Mouse (Mus musculus): ENCODE results near the gene Slc7a5. TPM values are rescaled to one million over a fixed set of nuclear protein-coding genes. Genes with fewer than 3 reads are reported as not detected.

Gene Slc7a5
- polyA plus RNA-seq, 1 experiment from 2014 or later = 19.8 TPM

DNA sequence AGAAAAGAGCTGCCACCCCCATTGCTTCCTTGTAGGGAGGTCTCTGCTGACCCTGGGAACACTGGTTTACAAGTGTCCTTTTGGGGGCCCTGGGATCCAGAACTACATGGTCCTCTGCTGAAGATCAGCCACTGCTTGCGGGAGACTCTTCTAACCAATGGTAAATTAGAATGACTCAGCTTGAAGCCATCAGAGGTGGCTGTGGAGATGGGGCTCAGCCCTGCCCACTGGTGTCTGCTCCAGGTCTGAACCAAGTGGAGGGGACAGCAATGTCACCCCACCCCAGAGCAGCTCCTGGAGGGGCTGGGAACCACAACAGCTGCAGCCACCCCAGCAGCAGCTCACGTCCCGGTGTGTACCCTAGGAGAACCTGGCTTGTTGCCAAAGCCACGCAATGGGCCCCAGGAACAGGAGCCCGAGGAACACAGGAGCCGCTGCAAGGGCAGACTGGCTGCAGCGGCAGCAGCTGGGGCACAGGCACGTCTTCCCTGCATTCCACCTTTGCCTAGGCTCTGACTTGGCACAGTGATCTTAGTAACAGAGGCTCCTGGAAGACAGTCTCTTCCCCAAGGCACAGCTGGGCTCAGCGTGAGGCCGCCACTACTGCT lies 35.6 kb downstream of the Slc7a5 start:
- Histone ChIP-seq H3K4me3 (replicated peaks; ENCODE audit: low read length) (no peak overlapping the region), H3K36me3 (ENCODE audit: control insufficient read depth, insufficient read depth, low read length) (no peaks in the 10 kb centered on the region), H3K4me2 (ENCODE audit: low read depth, low read length) (0 out of 2 replicates have a peak overlapping the region, but pooled peaks have one; percentile 10), H3K9ac (ENCODE audit: low read length) (peak overlapping the region; percentile 41; the same call in 1 of the 2 replicates), H3K4me1 (ENCODE audit: control insufficient read depth, insufficient read depth, low read length) (peaks cover 17% of the 10 kb centered on the region), H3K27ac (ENCODE audit: low read length) (peak overlapping the region; percentile 79), H3K9me3 (replicated peaks; ENCODE audit: control insufficient read depth, low read length) (no peaks in the 10 kb centered on the region), H3K27me3 (ENCODE audit: control insufficient read depth, insufficient read depth, low read length) (no peaks in the 10 kb centered on the region)
- WGBS = 16% methylated on average over 10 of the region's 10 CpGs
- ATAC-seq (ENCODE audit: insufficient read depth, low FRiP score) = peak; percentile 61

DNA sequence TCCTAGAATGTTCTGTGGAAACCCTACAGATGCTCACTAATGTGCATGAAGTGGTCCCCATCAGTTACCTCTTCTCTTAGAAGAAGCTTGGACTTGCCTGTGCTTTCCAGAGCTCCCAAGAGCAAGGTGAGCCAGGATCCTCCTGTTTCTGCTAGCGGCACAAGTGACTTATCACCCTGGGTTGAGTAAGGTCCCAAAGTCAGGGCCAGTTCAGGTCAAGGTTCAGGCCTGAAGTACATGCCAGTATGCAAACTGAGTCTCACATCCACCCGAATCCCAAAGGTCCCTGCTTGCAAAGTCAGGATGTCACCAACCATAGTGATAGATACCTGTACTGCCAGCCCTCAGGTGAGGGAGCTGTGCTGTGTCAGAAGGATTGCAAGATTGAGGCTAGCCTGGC lies 37.3 kb downstream of the Slc7a5 start:
- Histone ChIP-seq H3K27ac (ENCODE audit: low read length) (no peak overlapping the region), H3K4me1 (ENCODE audit: control insufficient read depth, insufficient read depth, low read length) (peaks cover 17% of the 10 kb centered on the region), H3K4me3 (replicated peaks; ENCODE audit: low read length) (no peak overlapping the region), H3K9me3 (replicated peaks; ENCODE audit: control insufficient read depth, low read length) (no peaks in the 10 kb centered on the region), H3K27me3 (ENCODE audit: control insufficient read depth, insufficient read depth, low read length) (no peaks in the 10 kb centered on the region), H3K4me2 (ENCODE audit: low read depth, low read length) (no peak overlapping the region), H3K36me3 (ENCODE audit: control insufficient read depth, insufficient read depth, low read length) (no peaks in the 10 kb centered on the region), H3K9ac (ENCODE audit: low read length) (no peak overlapping the region)
- ATAC-seq (ENCODE audit: insufficient read depth, low FRiP score) = no peak
- 87% methylated on average over 2 of the region's 2 CpGs for WGBS

DNA sequence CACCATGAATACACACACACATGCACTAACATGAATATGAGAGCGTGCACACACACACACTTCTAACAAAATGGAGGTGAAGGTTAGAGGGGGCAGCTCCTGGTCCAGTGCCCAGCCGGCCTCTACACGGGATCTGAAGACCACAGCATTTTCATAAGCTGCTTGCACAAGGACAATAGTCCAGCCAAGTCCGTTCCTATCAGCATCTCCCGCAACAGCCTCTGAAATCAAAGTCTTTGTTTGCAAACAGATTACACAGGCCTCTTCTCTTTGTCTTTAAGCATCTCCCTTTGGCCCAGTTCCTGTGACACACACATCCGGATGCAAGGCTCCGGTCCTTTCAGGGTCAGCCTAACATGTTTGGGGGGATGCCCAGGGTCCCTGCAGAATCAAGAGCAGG lies 38.6 kb downstream of the Slc7a5 start:
- Histone ChIP-seq H3K4me1 (ENCODE audit: control insufficient read depth, insufficient read depth, low read length) (peaks cover 9% of the 10 kb centered on the region), H3K4me3 (replicated peaks; ENCODE audit: low read length) (no peak overlapping the region), H3K4me2 (ENCODE audit: low read depth, low read length) (no peak overlapping the region), H3K9ac (ENCODE audit: low read length) (no peak overlapping the region), H3K9me3 (replicated peaks; ENCODE audit: control insufficient read depth, low read length) (no peaks in the 10 kb centered on the region), H3K27me3 (ENCODE audit: control insufficient read depth, insufficient read depth, low read length) (no peaks in the 10 kb centered on the region), H3K36me3 (ENCODE audit: control insufficient read depth, insufficient read depth, low read length) (no peaks in the 10 kb centered on the region), H3K27ac (ENCODE audit: low read length) (no peak overlapping the region)
- ATAC-seq (ENCODE audit: insufficient read depth, low FRiP score) = no peak
- WGBS = 77% methylated on average over 7 of the region's 7 CpGs

DNA sequence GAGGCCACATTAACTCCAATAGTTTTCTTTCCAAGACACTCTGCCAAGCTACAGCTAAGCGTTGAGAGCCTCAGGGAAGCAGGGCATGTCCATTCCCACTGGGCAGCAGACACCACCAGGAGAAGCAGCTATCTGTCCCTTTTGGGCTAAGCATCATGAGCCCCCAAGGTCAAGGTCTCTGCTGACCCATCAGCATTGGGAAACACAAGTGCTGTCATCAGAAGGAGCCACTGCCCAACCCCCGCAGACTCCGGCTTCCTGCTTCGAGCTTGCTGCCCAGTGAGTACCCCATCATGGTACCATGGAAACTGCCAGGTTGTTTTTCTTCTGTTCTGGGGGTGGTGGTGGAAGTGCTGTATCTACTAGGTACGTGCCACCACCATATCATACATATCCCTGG lies 39.3 kb downstream of the Slc7a5 start:
- Histone ChIP-seq H3K27me3 (ENCODE audit: control insufficient read depth, insufficient read depth, low read length) (no peaks in the 10 kb centered on the region), H3K4me3 (replicated peaks; ENCODE audit: low read length) (no peak overlapping the region), H3K4me1 (ENCODE audit: control insufficient read depth, insufficient read depth, low read length) (peaks cover 9% of the 10 kb centered on the region), H3K36me3 (ENCODE audit: control insufficient read depth, insufficient read depth, low read length) (no peaks in the 10 kb centered on the region), H3K9me3 (replicated peaks; ENCODE audit: control insufficient read depth, low read length) (no peaks in the 10 kb centered on the region), H3K9ac (ENCODE audit: low read length) (no peak overlapping the region), H3K4me2 (ENCODE audit: low read depth, low read length) (no peak overlapping the region), H3K27ac (ENCODE audit: low read length) (no peak overlapping the region)
- WGBS = 90% methylated on average over 5 of the region's 5 CpGs
- no peak for ATAC-seq (ENCODE audit: insufficient read depth, low FRiP score)

DNA sequence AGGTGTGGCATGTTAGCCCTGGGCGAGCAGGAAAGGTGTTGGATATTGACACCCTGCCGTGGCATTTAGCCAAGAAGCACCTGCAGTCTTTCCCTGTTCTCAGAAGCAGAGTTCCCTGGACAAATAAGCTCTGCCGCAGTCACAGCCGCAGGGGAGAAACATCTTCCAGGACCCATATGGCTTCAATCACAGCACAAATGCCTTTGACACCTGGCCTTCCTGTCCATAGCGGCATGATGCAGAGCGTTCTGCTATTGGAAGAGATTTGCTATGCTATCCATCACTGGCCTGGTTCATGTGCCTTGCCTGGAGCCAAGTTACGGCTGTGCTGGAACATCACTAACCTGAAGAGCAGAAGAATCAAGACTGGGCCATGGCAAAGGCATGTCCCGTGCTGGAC lies 42.1 kb downstream of the Slc7a5 start:
- Histone ChIP-seq H3K4me1 (ENCODE audit: control insufficient read depth, insufficient read depth, low read length) (no peaks in the 10 kb centered on the region), H3K9me3 (replicated peaks; ENCODE audit: control insufficient read depth, low read length) (no peaks in the 10 kb centered on the region), H3K27ac (ENCODE audit: low read length) (no peak overlapping the region), H3K4me3 (replicated peaks; ENCODE audit: low read length) (no peak overlapping the region), H3K27me3 (ENCODE audit: control insufficient read depth, insufficient read depth, low read length) (no peaks in the 10 kb centered on the region), H3K9ac (ENCODE audit: low read length) (no peak overlapping the region), H3K36me3 (ENCODE audit: control insufficient read depth, insufficient read depth, low read length) (no peaks in the 10 kb centered on the region), H3K4me2 (ENCODE audit: low read depth, low read length) (no peak overlapping the region)
- peak; percentile 30; the same call in 1 of the 2 replicates for ATAC-seq (ENCODE audit: insufficient read depth, low FRiP score)
- WGBS = 49% methylated on average over 8 of the region's 8 CpGs

DNA sequence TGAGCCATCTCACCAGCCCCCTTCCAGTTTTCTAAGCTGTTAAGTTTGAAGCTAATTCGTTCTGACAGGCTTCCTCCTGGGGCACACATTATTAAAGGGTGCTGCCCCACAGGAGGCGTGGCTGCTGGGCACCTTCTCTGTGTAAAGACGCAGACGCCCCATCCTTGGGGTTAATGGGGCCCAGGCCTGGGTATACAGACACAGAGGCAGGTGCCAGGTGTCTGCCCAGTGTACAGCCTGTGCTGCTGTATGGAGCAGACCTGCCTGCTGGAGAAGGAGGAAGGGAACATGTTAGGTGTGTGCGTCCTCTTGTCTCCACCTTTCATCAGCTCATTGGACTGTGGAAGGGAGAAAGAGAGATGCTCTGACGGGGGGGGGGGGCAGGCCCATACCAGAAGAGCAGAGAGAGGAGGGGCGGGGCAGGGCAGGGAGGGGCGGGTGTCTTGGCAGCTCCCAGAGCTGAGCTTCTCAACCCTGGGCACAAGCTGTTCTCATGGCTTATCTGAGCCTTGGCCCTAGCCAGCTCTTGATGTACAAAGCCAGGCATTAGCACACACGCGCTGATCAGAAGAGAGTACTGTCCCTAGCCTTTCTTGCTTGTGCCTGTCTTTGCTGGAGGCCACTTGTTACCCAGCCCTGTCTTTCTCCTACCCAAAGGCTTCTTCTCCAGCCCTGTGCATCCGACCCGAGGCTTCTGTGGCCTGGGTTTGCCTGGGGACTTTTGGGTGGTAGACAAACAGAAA lies 45.5 kb downstream of the Slc7a5 start:
- ATAC-seq (ENCODE audit: insufficient read depth, low FRiP score) = peak; percentile 54; the same call in 1 of the 2 replicates
- peak overlapping the region; percentile 10; the same call in 1 of the 2 replicates for H3K27ac ChIP-seq (ENCODE audit: low read length)
- WGBS = 61% methylated on average over 10 of the region's 12 CpGs

DNA sequence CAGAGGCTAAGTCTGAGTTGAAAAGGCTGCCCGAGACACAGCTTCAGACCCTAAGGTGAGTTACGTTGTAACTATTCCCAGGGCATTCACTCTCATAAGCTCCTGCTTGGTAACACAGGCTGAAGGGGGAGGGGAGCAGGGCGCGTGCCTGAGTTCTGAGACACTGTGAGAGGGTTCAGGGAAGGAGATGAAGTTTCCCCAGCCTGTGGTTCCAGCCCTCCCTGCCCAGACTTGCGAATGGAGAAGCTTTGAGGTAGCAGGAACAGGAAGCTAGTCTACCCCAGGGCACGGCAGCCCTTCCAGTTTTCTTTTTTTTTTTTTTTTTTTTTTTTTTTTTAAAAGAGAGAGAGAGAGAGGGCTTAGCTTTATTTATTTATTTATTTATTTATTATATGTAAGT lies 46.2 kb downstream of the Slc7a5 start:
- H3K4me3 ChIP-seq (replicated peaks; ENCODE audit: low read length) = no peak overlapping the region
- 45% methylated on average over 6 of the region's 6 CpGs for WGBS
- peak overlapping the region; percentile 19; the same call in 1 of the 2 replicates for H3K27ac ChIP-seq (ENCODE audit: low read length)
- no peaks in the 10 kb centered on the region for H3K27me3 ChIP-seq (ENCODE audit: control insufficient read depth, insufficient read depth, low read length)
- 0 out of 2 replicates have a peak, but pooled peaks have one; percentile 56 for ATAC-seq (ENCODE audit: insufficient read depth, low FRiP score)
- no peaks in the 10 kb centered on the region for H3K36me3 ChIP-seq (ENCODE audit: control insufficient read depth, insufficient read depth, low read length)
- no peak overlapping the region for H3K9ac ChIP-seq (ENCODE audit: low read length)
- H3K4me1 ChIP-seq (ENCODE audit: control insufficient read depth, insufficient read depth, low read length) = no peaks in the 10 kb centered on the region
- H3K9me3 ChIP-seq (replicated peaks; ENCODE audit: control insufficient read depth, low read length) = no peaks in the 10 kb centered on the region
- no peak overlapping the region for H3K4me2 ChIP-seq (ENCODE audit: low read depth, low read length)

More for the DNA sequence above, 45.5 kb downstream of the Slc7a5 start:
- Histone ChIP-seq H3K9me3 (replicated peaks; ENCODE audit: control insufficient read depth, low read length) (no peaks in the 10 kb centered on the region), H3K9ac (ENCODE audit: low read length) (no peak overlapping the region), H3K4me3 (replicated peaks; ENCODE audit: low read length) (no peak overlapping the region), H3K4me2 (ENCODE audit: low read depth, low read length) (no peak overlapping the region), H3K4me1 (ENCODE audit: control insufficient read depth, insufficient read depth, low read length) (no peaks in the 10 kb centered on the region), H3K27me3 (ENCODE audit: control insufficient read depth, insufficient read depth, low read length) (no peaks in the 10 kb centered on the region), H3K36me3 (ENCODE audit: control insufficient read depth, insufficient read depth, low read length) (no peaks in the 10 kb centered on the region)

DNA sequence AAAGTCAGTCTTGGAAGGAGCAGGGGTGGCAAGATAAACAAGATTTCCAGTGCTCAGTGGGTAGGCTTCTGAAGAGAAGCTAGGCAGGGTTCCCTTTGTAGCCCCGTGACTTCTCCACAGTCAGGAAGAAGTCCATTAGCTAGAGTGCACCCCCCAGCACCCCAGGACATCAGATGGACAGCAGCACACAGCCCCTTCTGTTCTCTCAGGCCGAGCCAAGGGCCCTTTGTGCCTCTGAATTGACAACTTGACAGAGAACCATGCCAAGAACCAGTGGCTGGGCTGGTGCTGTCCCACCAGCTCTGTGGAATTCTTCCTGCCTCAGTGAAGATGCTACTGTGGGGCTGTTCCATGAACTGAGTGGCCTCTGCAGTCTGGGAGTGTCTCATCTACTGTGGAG lies 49.7 kb downstream of the Slc7a5 start:
- Histone ChIP-seq H3K9ac (ENCODE audit: low read length) (no peak overlapping the region), H3K9me3 (replicated peaks; ENCODE audit: control insufficient read depth, low read length) (no peaks in the 10 kb centered on the region), H3K4me1 (ENCODE audit: control insufficient read depth, insufficient read depth, low read length) (no peaks in the 10 kb centered on the region), H3K4me3 (replicated peaks; ENCODE audit: low read length) (no peak overlapping the region), H3K4me2 (ENCODE audit: low read depth, low read length) (no peak overlapping the region), H3K36me3 (ENCODE audit: control insufficient read depth, insufficient read depth, low read length) (no peaks in the 10 kb centered on the region), H3K27me3 (ENCODE audit: control insufficient read depth, insufficient read depth, low read length) (no peaks in the 10 kb centered on the region), H3K27ac (ENCODE audit: low read length) (no peak overlapping the region)
- ATAC-seq (ENCODE audit: insufficient read depth, low FRiP score) = no peak
- 48% methylated on average over 2 of the region's 2 CpGs for WGBS

DNA sequence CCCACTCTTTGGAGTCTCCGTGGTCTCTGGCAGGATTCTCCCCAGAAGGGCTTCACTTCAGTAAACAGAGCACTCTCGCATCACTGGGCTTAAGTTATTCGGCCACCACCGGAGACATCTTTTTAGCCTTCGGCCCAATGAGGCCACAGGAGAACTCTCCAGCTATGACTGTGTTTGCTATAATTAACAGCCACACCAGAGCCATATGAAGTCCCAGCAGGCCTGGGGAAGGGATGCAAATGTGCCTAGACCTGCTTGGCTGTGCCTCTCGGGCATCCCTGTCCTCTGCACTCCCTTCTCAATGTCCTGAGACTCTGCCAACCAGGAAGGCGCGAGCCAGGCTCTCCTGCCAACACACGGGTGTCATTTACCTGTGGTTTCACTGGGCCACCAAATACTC lies 50.2 kb downstream of the Slc7a5 start:
- Histone ChIP-seq H3K27me3 (ENCODE audit: control insufficient read depth, insufficient read depth, low read length) (no peaks in the 10 kb centered on the region), H3K9me3 (replicated peaks; ENCODE audit: control insufficient read depth, low read length) (no peaks in the 10 kb centered on the region), H3K4me2 (ENCODE audit: low read depth, low read length) (no peak overlapping the region), H3K4me1 (ENCODE audit: control insufficient read depth, insufficient read depth, low read length) (no peaks in the 10 kb centered on the region), H3K36me3 (ENCODE audit: control insufficient read depth, insufficient read depth, low read length) (no peaks in the 10 kb centered on the region), H3K27ac (ENCODE audit: low read length) (no peak overlapping the region), H3K9ac (ENCODE audit: low read length) (no peak overlapping the region), H3K4me3 (replicated peaks; ENCODE audit: low read length) (no peak overlapping the region)
- no peak for ATAC-seq (ENCODE audit: insufficient read depth, low FRiP score)
- WGBS = 72% methylated on average over 9 of the region's 9 CpGs

All from stomach, embryonic 16.5 days (tissue).